Mouse (Mus musculus) intestine, embryonic 16.5 days (tissue): ENCODE measurements at regions not wholly inside any gene's neighbourhood (a gene's known extent, or its start where the extent isn't known, plus 50 kb on each side); places are given as distances from the start of the nearest gene placed in this dataset.
A peak's percentile ranks its signal among the peaks of the same experiment; 100 is the strongest.
"Not testable (repeated sequence)": the region's sequence is repeated elsewhere in the genome, so short reads cannot be mapped to it uniquely, and the experiment has no call there.

Source experiments
- ATAC-seq: fragments of 200-750 bp; cut with Nextera tagmentation; 2 replicates; pipeline ENCODE4 v1.8.0; 2017; ENCODE audit warnings: moderate TSS enrichment, moderate library complexity
- H3K27ac ChIP-seq: fragments of 300-500 bp; sonication (generic); 2 replicates; pipeline ENCODE4 v1.5.1; 2014; ENCODE audit warnings: mild to moderate bottlenecking, low read length
- H3K27me3 ChIP-seq: fragments of 300-500 bp; sonication (generic); replicated peaks from 2 replicates; pipeline ENCODE4 v1.6.1; 2014; ENCODE audit warnings: low read length, control low read depth, mixed read lengths; ENCODE audit not compliant: control insufficient read depth, insufficient read depth
- H3K36me3 ChIP-seq: fragments of 300-500 bp; sonication (generic); 2 replicates; pipeline ENCODE4 v1.6.1; 2014; ENCODE audit warnings: low read length, control low read depth; ENCODE audit not compliant: control insufficient read depth, insufficient read depth
- H3K4me1 ChIP-seq: fragments of 300-500 bp; sonication (generic); 2 replicates; pipeline ENCODE4 v1.6.1; 2014; ENCODE audit warnings: low read length, control low read depth, mixed read lengths; ENCODE audit not compliant: control insufficient read depth, insufficient read depth
- H3K4me2 ChIP-seq: fragments of 300-500 bp; sonication (generic); 2 replicates; pipeline ENCODE4 v1.6.1; 2014; ENCODE audit warnings: low read depth, low read length, control low read depth
- H3K4me3 ChIP-seq: fragments of 300-500 bp; sonication (generic); 2 replicates; pipeline ENCODE4 v1.5.1; 2014; ENCODE audit warnings: mild to moderate bottlenecking, low read length
- H3K9ac ChIP-seq: fragments of 300-500 bp; sonication (generic); 2 replicates; pipeline ENCODE4 v1.6.1; 2014; ENCODE audit warnings: low read depth, low read length
- H3K9me3 ChIP-seq: fragments of 300-500 bp; sonication (generic); 2 replicates; pipeline ENCODE4 v1.6.1; 2016; ENCODE audit warnings: low read length, control low read depth; ENCODE audit not compliant: control insufficient read depth
- WGBS: fragments of 180-500 bp; shearing (Covaris S2); extraction: QIAGEN DNeasy Blood & Tissue Kit; methylation state at CpG from one replicate; pipeline ENCODE4 v1.1.7; 2014; 5-methylcytosine and 5-hydroxymethylcytosine counted together

DNA sequence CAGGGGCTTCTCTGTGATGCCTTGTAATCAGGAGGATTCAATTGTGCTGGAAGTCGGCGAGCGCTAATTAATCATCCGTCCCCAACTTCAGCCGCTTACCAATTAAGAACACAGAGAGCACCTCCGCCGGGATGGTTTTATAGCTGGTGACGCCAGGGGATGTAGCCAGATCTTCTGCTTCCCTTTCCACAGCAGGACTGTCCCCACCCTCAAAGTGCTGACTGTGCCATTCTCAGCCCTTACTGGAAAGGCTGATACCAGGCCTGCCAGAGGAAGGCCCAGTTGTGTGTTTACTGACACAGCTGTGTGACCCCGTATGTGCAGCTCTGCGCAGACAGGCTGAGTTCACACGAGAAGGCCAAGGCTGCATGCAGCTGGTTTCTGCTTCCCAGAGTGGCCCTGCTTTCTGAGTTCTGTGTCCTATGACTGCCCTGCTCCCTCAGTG is 59.9 kb upstream of the Bend4 start:
- Histone ChIP-seq H3K9ac (no peak overlapping the region), H3K27me3 (no peaks in the 10 kb centered on the region), H3K9me3 (no peaks in the 10 kb centered on the region), H3K4me2 (no peak overlapping the region), H3K4me3 (no peak overlapping the region), H3K4me1 (0 out of 2 replicates have a peak, but pooled peaks cover 2% of the 10 kb centered on the region), H3K27ac (no peak overlapping the region), H3K36me3 (no peaks in the 10 kb centered on the region)
- ATAC-seq = 0 out of 2 replicates have a peak, but pooled peaks have one; percentile 42
- WGBS = 42% methylated on average over 11 of the region's 11 CpGs

DNA sequence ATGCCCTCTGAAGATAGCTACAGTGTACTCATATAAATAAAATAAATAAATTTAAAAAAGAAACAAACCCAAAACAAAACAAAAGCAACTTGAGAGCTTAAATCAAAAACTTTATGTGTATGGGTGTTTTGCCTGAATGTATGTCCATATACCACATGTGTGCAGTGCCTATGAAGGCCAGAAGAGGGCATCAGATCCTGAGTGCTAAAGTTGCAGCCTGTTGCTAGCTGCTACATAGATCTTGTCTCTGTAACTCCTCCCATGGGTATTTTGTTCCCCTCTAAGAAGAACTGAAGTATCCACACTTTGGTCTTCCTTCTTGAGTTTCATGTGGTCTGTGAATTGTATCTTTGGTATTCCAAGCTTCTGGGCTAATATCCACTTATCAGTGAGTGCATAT is 62.6 kb upstream of the Bend4 start:
- H3K9me3 ChIP-seq, H3K9ac ChIP-seq, H3K27me3 ChIP-seq, H3K4me2 ChIP-seq, H3K27ac ChIP-seq, H3K4me1 ChIP-seq, H3K36me3 ChIP-seq, H3K4me3 ChIP-seq, ATAC-seq: not testable (repeated sequence)

DNA sequence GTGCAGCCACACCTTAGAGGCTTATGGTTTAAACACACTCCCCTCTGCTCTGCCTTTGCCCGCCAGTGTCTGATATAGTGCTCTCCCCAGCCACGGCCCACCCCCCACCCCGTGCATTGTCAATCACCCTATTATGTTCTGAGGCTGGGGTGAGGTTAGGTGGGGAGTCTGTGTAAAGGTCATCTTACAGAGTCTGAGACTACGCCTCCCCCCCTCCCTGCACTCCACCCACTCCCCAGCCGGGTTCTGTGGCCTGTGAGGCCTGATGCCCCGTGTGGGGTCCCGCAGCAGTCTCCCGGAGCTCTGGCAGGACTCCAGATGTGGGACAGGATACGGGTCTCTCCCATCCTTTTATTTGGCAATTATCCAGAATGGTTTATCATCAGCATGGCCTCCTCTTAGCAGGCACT is 64.8 kb upstream of the Bend4 start:
- no peaks in the 10 kb centered on the region for H3K36me3 ChIP-seq
- H3K9ac ChIP-seq = no peak overlapping the region
- no peaks in the 10 kb centered on the region for H3K9me3 ChIP-seq
- H3K27me3 ChIP-seq = no peaks in the 10 kb centered on the region
- WGBS = 25% methylated on average over 9 of the region's 9 CpGs
- ATAC-seq = peak; percentile 36
- no peak overlapping the region for H3K4me3 ChIP-seq
- H3K27ac ChIP-seq = no peak overlapping the region
- 0 out of 2 replicates have a peak, but pooled peaks cover 3% of the 10 kb centered on the region for H3K4me1 ChIP-seq
- H3K4me2 ChIP-seq = no peak overlapping the region

DNA sequence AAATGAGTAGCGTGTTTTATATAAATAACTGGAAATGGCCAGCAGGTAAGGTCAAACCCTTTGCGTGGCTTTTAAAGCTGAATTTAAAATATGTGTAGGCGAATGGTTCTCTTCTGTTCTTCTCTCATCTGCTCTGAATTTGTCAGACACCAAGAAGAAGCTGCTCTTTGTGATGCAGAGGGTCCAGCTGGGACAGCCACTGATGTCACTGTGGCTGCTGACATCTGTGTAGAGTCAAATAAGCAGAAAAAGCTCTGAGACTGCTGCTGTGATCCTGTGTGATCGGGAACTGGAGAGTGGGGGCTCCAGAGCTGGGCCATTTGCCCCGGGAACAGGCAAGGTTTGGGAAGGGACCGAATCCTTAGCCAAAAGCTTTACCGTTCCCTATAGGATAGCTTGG is 68.6 kb upstream of the Bend4 start:
- no peak overlapping the region for H3K27ac ChIP-seq
- H3K4me1 ChIP-seq = 0 out of 2 replicates have a peak, but pooled peaks cover 3% of the 10 kb centered on the region
- no peak overlapping the region for H3K4me2 ChIP-seq
- no peaks in the 10 kb centered on the region for H3K36me3 ChIP-seq
- H3K9me3 ChIP-seq = no peaks in the 10 kb centered on the region
- ATAC-seq = no peak
- no peak overlapping the region for H3K9ac ChIP-seq
- WGBS = 81% methylated on average over 7 of the region's 7 CpGs
- no peak overlapping the region for H3K4me3 ChIP-seq
- H3K27me3 ChIP-seq = no peaks in the 10 kb centered on the region

DNA sequence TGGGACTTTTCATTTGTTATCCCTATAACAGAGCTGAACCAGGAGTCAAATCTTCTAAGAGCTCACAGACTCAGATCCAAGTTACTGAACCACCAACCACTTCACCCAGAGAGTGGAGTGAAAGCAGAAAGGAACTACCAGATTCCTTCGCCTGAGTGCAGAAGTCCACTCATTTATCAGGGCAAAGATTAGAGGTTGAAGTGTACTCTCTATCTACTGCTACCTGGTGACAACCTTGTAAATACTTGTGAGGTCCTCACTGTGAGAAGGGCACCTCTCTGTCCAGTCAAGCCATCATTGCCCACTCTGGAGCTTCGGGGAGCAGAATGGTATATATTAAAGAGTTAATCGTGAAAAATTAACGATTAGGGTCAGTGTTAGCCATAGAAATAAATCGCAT is 87.4 kb upstream of the Shisa3 start:
- Histone ChIP-seq H3K27ac (no peak overlapping the region), H3K4me1 (no peaks in the 10 kb centered on the region), H3K9me3 (no peaks in the 10 kb centered on the region), H3K9ac (no peak overlapping the region), H3K36me3 (no peaks in the 10 kb centered on the region), H3K4me2 (no peak overlapping the region), H3K4me3 (no peak overlapping the region), H3K27me3 (no peaks in the 10 kb centered on the region)
- ATAC-seq = peak; percentile 53
- WGBS = 89% methylated on average over 5 of the region's 5 CpGs

DNA sequence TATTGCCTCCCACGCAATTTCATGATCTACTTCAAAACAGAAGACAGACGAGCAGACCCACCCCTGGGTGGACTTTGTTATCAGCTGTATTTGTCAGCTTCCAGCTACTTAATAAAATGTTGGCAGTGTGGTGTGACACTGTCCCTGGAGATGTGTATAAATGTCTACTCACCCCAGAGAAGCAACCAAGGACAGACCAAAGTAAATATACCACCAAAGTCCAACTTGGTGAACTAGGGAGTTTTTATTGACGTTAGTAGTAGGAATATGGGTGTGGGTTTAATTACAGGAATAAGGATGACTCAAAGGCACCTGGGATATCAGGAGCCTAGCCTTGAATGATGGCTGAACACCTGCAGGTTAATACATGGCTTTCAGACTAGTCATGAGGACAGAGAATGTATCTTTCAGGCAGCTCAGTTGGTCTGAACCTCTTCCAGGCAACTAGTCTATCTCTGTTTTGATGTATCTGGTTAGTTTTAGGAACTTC is 86.2 kb upstream of the Shisa3 start:
- Histone ChIP-seq H3K9me3 (no peaks in the 10 kb centered on the region), H3K36me3 (no peaks in the 10 kb centered on the region), H3K4me3 (no peak overlapping the region), H3K4me2 (no peak overlapping the region), H3K27me3 (no peaks in the 10 kb centered on the region), H3K27ac (no peak overlapping the region; the same call in 1 of the 2 replicates), H3K9ac (no peak overlapping the region), H3K4me1 (no peaks in the 10 kb centered on the region)
- WGBS = 63% methylated on average over 3 of the region's 3 CpGs
- peak; percentile 91 for ATAC-seq

DNA sequence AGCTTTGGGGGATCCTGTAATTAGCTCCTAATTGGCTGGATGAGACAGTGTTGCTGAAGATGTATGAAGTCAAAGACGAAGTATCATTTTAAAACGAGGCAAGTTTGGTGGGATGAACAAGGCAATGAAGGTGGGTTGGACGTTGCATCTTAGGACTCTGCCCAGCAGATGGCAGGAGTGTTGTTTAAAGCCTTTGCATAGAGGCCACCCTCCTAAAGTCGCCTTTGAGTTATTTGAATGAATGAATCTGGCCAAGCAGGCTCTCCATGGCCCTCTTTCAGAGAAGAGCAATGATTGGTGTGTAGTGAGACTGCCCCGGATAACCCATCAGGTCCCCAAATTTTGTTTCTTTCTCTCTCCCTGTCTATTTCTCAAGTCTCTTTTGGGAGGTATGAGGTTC is 77.5 kb upstream of the Shisa3 start:
- Histone ChIP-seq H3K4me2 (no peak overlapping the region), H3K27me3 (no peaks in the 10 kb centered on the region), H3K27ac (no peak overlapping the region), H3K9ac (no peak overlapping the region), H3K36me3 (no peaks in the 10 kb centered on the region), H3K4me3 (no peak overlapping the region), H3K9me3 (no peaks in the 10 kb centered on the region), H3K4me1 (0 out of 2 replicates have a peak, but pooled peaks cover 2% of the 10 kb centered on the region)
- 56% methylated on average over 5 of the region's 5 CpGs for WGBS
- no peak for ATAC-seq

DNA sequence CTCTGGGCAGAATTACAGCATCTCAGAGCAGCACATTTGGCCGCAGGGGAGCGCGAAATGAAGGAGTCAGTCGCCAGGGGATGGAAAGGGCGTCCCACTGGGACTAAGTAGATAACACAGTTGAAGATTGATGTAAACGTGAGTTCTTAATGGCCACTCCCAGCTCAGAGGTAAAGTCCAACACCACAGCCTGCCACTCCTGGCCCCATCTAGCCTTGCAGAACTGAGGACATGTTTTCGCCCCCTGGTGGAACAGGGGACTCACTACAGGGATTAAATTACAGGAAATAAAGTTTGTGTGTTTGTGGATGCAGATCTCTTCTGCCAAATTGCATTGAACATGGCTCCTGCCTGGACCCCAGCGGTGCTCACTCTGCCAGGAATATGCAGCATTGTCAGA is 76.7 kb upstream of the Shisa3 start:
- Histone ChIP-seq H3K9ac (no peak overlapping the region), H3K4me1 (0 out of 2 replicates have a peak, but pooled peaks cover 2% of the 10 kb centered on the region), H3K27me3 (no peaks in the 10 kb centered on the region), H3K27ac (no peak overlapping the region), H3K36me3 (no peaks in the 10 kb centered on the region), H3K9me3 (no peaks in the 10 kb centered on the region), H3K4me3 (no peak overlapping the region), H3K4me2 (no peak overlapping the region)
- 35% methylated on average over 8 of the region's 8 CpGs for WGBS
- peak; percentile 83 for ATAC-seq

DNA sequence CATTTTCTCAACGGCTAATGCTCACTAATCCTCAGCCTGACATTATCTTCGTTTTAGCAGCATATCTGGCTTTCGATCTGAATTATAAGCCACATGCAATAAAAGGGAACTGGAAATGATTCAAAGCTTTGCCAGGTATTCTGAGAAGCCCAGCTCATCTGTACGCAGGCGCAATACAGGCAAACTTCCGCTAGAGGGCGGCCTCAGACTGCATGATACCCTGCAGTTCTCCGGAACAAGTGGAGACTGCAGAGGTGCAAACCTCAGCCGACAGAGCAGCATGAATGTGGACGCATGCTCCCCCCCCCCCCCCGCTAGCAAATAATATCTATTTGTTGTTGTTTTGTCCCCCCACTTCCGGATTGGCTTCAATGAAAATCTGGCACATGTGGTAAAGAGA is 75.3 kb upstream of the Shisa3 start:
- 0 out of 2 replicates have a peak, but pooled peaks cover 2% of the 10 kb centered on the region for H3K4me1 ChIP-seq
- H3K27me3 ChIP-seq = no peaks in the 10 kb centered on the region
- H3K27ac ChIP-seq = no peak overlapping the region
- WGBS = 2% methylated on average over 12 of the region's 12 CpGs
- peak overlapping the region; percentile 26 for H3K4me3 ChIP-seq
- peak overlapping the region; percentile 45 for H3K4me2 ChIP-seq
- no peak overlapping the region for H3K9ac ChIP-seq
- H3K9me3 ChIP-seq = no peaks in the 10 kb centered on the region
- peak; percentile 80 for ATAC-seq
- H3K36me3 ChIP-seq = no peaks in the 10 kb centered on the region

DNA sequence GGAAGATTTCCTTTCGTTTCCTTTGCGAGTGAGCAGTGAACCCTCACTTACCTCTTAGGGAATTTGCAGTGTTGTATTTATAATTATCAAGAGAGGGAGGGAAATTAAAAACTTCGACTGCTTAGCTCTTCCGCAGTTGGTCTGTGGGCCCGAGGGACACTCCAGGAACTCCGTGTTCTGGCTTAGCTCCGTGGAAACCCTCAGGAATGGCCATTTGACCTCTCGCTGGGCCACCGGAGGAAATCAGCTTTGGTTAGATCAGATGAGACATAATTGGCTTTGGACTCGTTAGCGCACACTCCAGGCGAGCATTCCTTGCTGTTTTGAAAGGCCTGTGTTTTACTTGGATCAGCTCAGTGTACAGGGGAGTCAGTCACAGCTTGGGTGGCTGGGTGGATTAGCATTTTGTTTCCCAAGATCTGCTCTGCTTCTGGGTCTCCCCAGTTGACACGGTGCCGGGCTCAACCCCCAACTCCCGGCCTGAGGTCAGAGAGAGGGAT is 74.9 kb upstream of the Shisa3 start:
- Histone ChIP-seq H3K27me3 (no peaks in the 10 kb centered on the region), H3K9me3 (no peaks in the 10 kb centered on the region), H3K4me1 (0 out of 2 replicates have a peak, but pooled peaks cover 2% of the 10 kb centered on the region), H3K27ac (no peak overlapping the region), H3K4me3 (peak overlapping the region; percentile 26), H3K9ac (no peak overlapping the region), H3K4me2 (peak overlapping the region; percentile 45), H3K36me3 (no peaks in the 10 kb centered on the region)
- WGBS = 40% methylated on average over 15 of the region's 15 CpGs
- peak; percentile 3; the same call in 1 of the 2 replicates for ATAC-seq
